Mouse (Mus musculus): ENCODE measurements around the gene Smim20. TPM values are rescaled to one million over a fixed set of nuclear protein-coding genes. Genes with fewer than 3 reads are reported as not detected.

The Smim20 gene
- polyA plus RNA-seq, 1 experiment from 2014 or later = 82.7 TPM

DNA sequence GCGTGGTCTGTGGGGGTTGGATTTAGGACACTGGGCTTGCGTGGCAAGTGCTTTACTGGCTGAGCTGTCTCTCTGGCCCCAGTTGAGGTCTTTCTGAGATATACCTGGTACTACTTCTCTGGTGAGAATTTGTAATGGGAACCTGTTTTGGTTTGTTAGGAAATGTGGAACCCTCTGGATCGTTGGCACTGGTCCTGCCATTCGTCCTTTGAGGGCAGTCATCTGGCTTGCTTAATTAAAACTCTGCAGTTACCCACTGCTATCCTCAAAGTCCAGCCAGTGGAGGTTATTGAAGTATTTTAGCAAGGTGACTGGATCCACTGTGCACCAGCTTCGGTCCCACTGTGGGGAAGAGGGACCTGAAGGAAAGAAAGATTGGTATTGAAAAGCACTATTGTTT, 2.9 kb downstream of the Smim20 start:
- no peaks in the 10 kb centered on the region for H3K9me3 ChIP-seq (replicated peaks)
- 95% methylated on average over 5 of the region's 5 CpGs for WGBS

GRCm38 (mm10) chr5:53270947-53271711, 4.2 kb downstream of the Smim20 start:
- Histone ChIP-seq H3K27me3 (no peaks in the 10 kb centered on the region), H3K9me3 (replicated peaks) (no peaks in the 10 kb centered on the region), H3K9ac (no peak overlapping the region), H3K4me3 (replicated peaks) (no peak overlapping the region), H3K4me2 (no peak overlapping the region), H3K27ac (no peak overlapping the region), H3K4me1 (peaks cover 62% of the 10 kb centered on the region), H3K36me3 (peaks cover 5% of the 10 kb centered on the region; the same call in 1 of the 2 replicates)
- WGBS = 89% methylated on average over 13 of the region's 13 CpGs
- ATAC-seq (replicated peaks; ENCODE audit: low FRiP score) = no peak

More for the DNA sequence above, 2.9 kb downstream of the Smim20 start:
- H3K4me3 ChIP-seq (replicated peaks) = no peak overlapping the region
- ATAC-seq (replicated peaks; ENCODE audit: low FRiP score) = no peak
- no peaks in the 10 kb centered on the region for H3K27me3 ChIP-seq
- no peak overlapping the region for H3K9ac ChIP-seq
- peaks cover 52% of the 10 kb centered on the region for H3K4me1 ChIP-seq
- H3K4me2 ChIP-seq = no peak overlapping the region
- H3K36me3 ChIP-seq = peaks cover 5% of the 10 kb centered on the region; the same call in 1 of the 2 replicates
- no peak overlapping the region for H3K27ac ChIP-seq

- Histone ChIP-seq H3K27ac (no peak overlapping the region), H3K9ac (no peak overlapping the region), H3K36me3 (peaks cover 5% of the 10 kb centered on the region; the same call in 1 of the 2 replicates), H3K4me3 (replicated peaks) (no peak overlapping the region), H3K27me3 (no peaks in the 10 kb centered on the region), H3K4me2 (no peak overlapping the region), H3K4me1 (peaks cover 57% of the 10 kb centered on the region), H3K9me3 (replicated peaks) (no peaks in the 10 kb centered on the region)
- 57% methylated on average over 4 of the region's 4 CpGs for WGBS
- ATAC-seq (replicated peaks; ENCODE audit: low FRiP score) = no peak
Observed at GRCm38 (mm10) chr5:53272626-53273025, 5.7 kb downstream of the Smim20 start.

DNA sequence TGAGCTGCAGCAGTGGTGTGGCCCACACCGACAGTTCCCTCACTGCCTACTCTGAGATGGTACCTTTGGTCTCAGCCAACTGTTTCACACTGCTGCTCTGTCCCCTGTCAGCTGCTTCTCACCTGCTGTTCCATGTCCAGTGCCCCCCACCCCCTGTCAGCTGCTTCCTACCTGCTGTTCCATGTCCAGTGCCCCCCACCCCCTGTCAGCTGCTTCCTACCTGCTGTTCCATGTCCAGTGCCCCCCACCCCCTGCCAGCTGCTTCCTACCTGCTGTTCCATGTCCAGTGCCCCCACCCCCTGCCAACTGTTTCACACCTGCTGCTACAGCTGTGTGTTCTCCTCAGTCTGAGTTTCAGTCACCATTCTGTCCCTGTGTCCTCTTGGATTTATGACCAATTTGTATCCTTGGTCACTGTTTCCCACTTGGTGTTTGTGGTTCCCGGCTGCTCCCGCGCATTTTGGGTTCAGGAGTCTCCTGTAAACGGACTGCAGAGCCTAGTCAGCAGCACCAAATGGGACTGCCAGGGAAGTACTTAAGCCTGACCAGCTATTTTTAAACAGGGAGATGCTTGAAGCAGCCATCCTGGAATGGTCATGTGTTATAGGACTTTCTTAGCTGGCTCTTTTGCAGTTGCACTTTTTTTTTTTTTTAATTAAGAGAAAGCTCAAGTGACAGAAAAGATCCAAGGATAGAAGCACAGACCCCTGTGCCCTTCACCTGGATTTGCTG, 7.0 kb downstream of the Smim20 start:
- H3K27ac ChIP-seq = peak overlapping the region; percentile 48
- H3K4me2 ChIP-seq = no peak overlapping the region
- peak; percentile 70 for ATAC-seq (replicated peaks; ENCODE audit: low FRiP score)
- H3K9me3 ChIP-seq (replicated peaks) = no peaks in the 10 kb centered on the region
- peaks cover 49% of the 10 kb centered on the region for H3K4me1 ChIP-seq
- no peaks in the 10 kb centered on the region for H3K27me3 ChIP-seq
- 38% methylated on average over 5 of the region's 5 CpGs for WGBS
- H3K9ac ChIP-seq = no peak overlapping the region
- no peak overlapping the region for H3K4me3 ChIP-seq (replicated peaks)
- H3K36me3 ChIP-seq = peaks cover 17% of the 10 kb centered on the region; the same call in 1 of the 2 replicates

- Histone ChIP-seq H3K9ac (no peak overlapping the region), H3K4me2 (no peak overlapping the region), H3K9me3 (replicated peaks) (no peaks in the 10 kb centered on the region), H3K36me3 (peaks cover 19% of the 10 kb centered on the region; the same call in 1 of the 2 replicates), H3K4me1 (peaks cover 44% of the 10 kb centered on the region), H3K4me3 (replicated peaks) (no peak overlapping the region), H3K27ac (0 out of 2 replicates have a peak overlapping the region, but pooled peaks have one; percentile 24), H3K27me3 (no peaks in the 10 kb centered on the region)
- 37% methylated on average over 5 of the region's 5 CpGs for WGBS
- no peak for ATAC-seq (replicated peaks; ENCODE audit: low FRiP score)
Observed at GRCm38 (mm10) chr5:53274811-53275355, 8.0 kb downstream of the Smim20 start.

GRCm38 (mm10) chr5:53275376-53275775, 8.5 kb downstream of the Smim20 start:
- H3K4me1 ChIP-seq = peaks cover 44% of the 10 kb centered on the region
- no peaks in the 10 kb centered on the region for H3K9me3 ChIP-seq (replicated peaks)
- H3K27me3 ChIP-seq = no peaks in the 10 kb centered on the region
- no peak overlapping the region for H3K4me2 ChIP-seq
- H3K27ac ChIP-seq = no peak overlapping the region
- no peak overlapping the region for H3K9ac ChIP-seq
- no peak for ATAC-seq (replicated peaks; ENCODE audit: low FRiP score)
- no peak overlapping the region for H3K4me3 ChIP-seq (replicated peaks)
- H3K36me3 ChIP-seq = peaks cover 19% of the 10 kb centered on the region; the same call in 1 of the 2 replicates
- WGBS = 60% methylated on average over 3 of the region's 3 CpGs

DNA sequence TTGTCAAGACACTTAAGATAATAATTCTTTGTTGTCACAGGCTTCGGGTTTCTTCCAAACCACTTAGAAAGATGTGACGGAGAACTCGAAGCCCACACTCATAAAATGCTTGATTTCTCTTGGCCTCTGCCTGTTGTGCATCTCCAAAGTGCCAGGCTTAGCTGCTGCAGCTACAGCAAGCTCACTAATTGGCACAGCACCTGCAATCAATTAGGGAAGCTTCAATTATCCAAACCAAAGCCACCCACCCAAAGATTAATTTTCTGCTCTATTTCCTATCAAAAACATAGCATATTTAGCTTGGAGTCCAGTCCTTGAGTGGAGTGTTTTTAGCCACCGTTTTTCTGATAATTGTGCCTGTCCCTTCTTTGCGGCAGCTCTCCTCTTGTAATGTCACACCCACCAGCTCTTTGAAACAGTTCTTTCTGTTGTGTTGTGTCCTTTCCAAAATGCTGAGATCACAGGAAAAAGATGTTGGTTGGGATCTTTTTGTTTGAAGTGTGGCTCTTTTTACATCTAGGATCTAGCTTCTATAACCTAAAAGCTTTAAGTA, 9.7 kb downstream of the Smim20 start:
- peak; percentile 16; the same call in 1 of the 2 replicates for ATAC-seq (replicated peaks; ENCODE audit: low FRiP score)
- Histone ChIP-seq H3K4me3 (replicated peaks) (no peak overlapping the region), H3K9ac (no peak overlapping the region), H3K36me3 (peaks cover 19% of the 10 kb centered on the region; the same call in 1 of the 2 replicates), H3K9me3 (replicated peaks) (no peaks in the 10 kb centered on the region), H3K27ac (peak overlapping the region; percentile 49; the same call in 1 of the 2 replicates), H3K4me2 (no peak overlapping the region), H3K4me1 (peaks cover 44% of the 10 kb centered on the region), H3K27me3 (no peaks in the 10 kb centered on the region)
- WGBS = 22% methylated on average over 5 of the region's 5 CpGs

- H3K9ac ChIP-seq = no peak overlapping the region
- H3K9me3 ChIP-seq (replicated peaks) = no peaks in the 10 kb centered on the region
- no peak overlapping the region for H3K4me3 ChIP-seq (replicated peaks)
- 41% methylated on average over 4 of the region's 4 CpGs for WGBS
- peak overlapping the region; percentile 49 for H3K27ac ChIP-seq
- H3K36me3 ChIP-seq = peaks cover 16% of the 10 kb centered on the region; the same call in 1 of the 2 replicates
- no peaks in the 10 kb centered on the region for H3K27me3 ChIP-seq
- no peak for ATAC-seq (replicated peaks; ENCODE audit: low FRiP score)
- H3K4me1 ChIP-seq = peaks cover 44% of the 10 kb centered on the region
- no peak overlapping the region for H3K4me2 ChIP-seq
Observed at GRCm38 (mm10) chr5:53277716-53278263, 10.9 kb downstream of the Smim20 start.

GRCm38 (mm10) chr5:53279216-53279813, 12.4 kb downstream of the Smim20 start:
- no peak overlapping the region for H3K9ac ChIP-seq
- H3K4me3 ChIP-seq (replicated peaks) = no peak overlapping the region
- no peak overlapping the region for H3K27ac ChIP-seq
- WGBS = 78% methylated on average over 12 of the region's 12 CpGs
- no peak for ATAC-seq (replicated peaks; ENCODE audit: low FRiP score)
- H3K27me3 ChIP-seq = no peaks in the 10 kb centered on the region
- no peaks in the 10 kb centered on the region for H3K9me3 ChIP-seq (replicated peaks)
- H3K4me1 ChIP-seq = peaks cover 31% of the 10 kb centered on the region
- peaks cover 14% of the 10 kb centered on the region; the same call in 1 of the 2 replicates for H3K36me3 ChIP-seq
- H3K4me2 ChIP-seq = no peak overlapping the region

DNA sequence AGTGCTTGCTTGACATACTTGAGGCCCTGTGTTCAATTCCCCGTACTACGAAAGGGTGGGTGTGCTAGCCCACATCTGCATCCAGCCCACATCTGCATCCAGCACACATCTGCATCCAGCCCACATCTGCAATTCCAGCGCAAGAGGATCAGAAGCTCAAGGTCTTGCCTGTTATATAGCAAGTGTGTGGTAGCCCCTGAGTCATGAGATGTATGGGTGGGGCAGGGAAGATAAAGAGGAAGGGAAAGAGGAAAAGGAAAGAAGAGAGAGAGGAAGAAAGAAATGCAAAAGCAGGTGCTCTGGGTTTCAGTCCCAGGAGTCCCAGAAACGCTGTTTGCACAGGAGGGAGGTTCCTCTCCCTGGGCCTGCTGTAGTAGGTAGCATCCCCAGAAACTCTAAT, 15.6 kb downstream of the Smim20 start:
- no peak for ATAC-seq (replicated peaks; ENCODE audit: low FRiP score)
- no peak overlapping the region for H3K27ac ChIP-seq
- 90% methylated on average over 4 of the region's 4 CpGs for WGBS
- no peaks in the 10 kb centered on the region for H3K27me3 ChIP-seq
- H3K9me3 ChIP-seq (replicated peaks) = no peaks in the 10 kb centered on the region
- no peak overlapping the region for H3K9ac ChIP-seq
- peaks cover 4% of the 10 kb centered on the region for H3K4me1 ChIP-seq
- H3K4me2 ChIP-seq = no peak overlapping the region
- peaks cover 14% of the 10 kb centered on the region; the same call in 1 of the 2 replicates for H3K36me3 ChIP-seq
- H3K4me3 ChIP-seq (replicated peaks) = no peak overlapping the region

- no peak for ATAC-seq (replicated peaks; ENCODE audit: low FRiP score)
- Histone ChIP-seq H3K27me3 (no peaks in the 10 kb centered on the region), H3K4me1 (no peaks in the 10 kb centered on the region), H3K36me3 (no peaks in the 10 kb centered on the region), H3K4me2 (no peak overlapping the region), H3K9ac (no peak overlapping the region), H3K27ac (no peak overlapping the region), H3K4me3 (replicated peaks) (no peak overlapping the region), H3K9me3 (replicated peaks) (no peaks in the 10 kb centered on the region)
- WGBS = 91% methylated on average over 2 of the region's 2 CpGs
Observed at GRCm38 (mm10) chr5:53286406-53286805, 19.5 kb downstream of the Smim20 start.

All from kidney, embryonic 15.5 days (tissue).